Mouse (Mus musculus) limb, embryonic 14.5 days (tissue): ENCODE data around the gene Gm4881. TPM values are rescaled to one million over a fixed set of nuclear protein-coding genes. Genes with fewer than 3 reads are reported as not detected.
A peak's percentile ranks its signal among the peaks of the same experiment; 100 is the strongest.

Experiments
- ATAC-seq: fragments of 200-750 bp; cut with Nextera tagmentation; 2 replicates; pipeline ENCODE4 v1.8.0; 2017; ENCODE audit warnings: low read depth, moderate number of reproducible peaks, moderate TSS enrichment; ENCODE audit not compliant: low FRiP score
- DNase-seq: peaks from one replicate; pipeline ENCODE4 v3.0.0-alpha.2; 2015; ENCODE audit warnings: low spot score
- H3K27ac ChIP-seq: fragments of 300-500 bp; sonication (generic); replicated peaks from 2 replicates; pipeline ENCODE4 v1.5.1; 2014; ENCODE audit warnings: low read depth, mild to moderate bottlenecking, low read length, moderate library complexity, mixed read lengths
- H3K27me3 ChIP-seq: fragments of 300-500 bp; sonication (generic); 2 replicates; pipeline ENCODE4 v1.6.1; 2014; ENCODE audit warnings: low read length, mixed read lengths; ENCODE audit not compliant: control insufficient read depth, insufficient read depth
- H3K36me3 ChIP-seq: fragments of 300-500 bp; sonication (generic); 2 replicates; pipeline ENCODE4 v1.6.1; 2014; ENCODE audit warnings: mild to moderate bottlenecking, low read length, moderate library complexity, mixed read lengths; ENCODE audit not compliant: control insufficient read depth, insufficient read depth
- H3K4me1 ChIP-seq: fragments of 300-500 bp; sonication (generic); 2 replicates; pipeline ENCODE4 v1.6.1; 2014; ENCODE audit warnings: antibody characterized with exemption, low read length, mixed read lengths; ENCODE audit not compliant: control insufficient read depth, insufficient read depth
- H3K4me2 ChIP-seq: fragments of 300-500 bp; sonication (generic); replicated peaks from 2 replicates; pipeline ENCODE4 v1.6.1; 2014; ENCODE audit warnings: low read depth, mild to moderate bottlenecking, low read length, moderate library complexity; ENCODE audit not compliant: severe bottlenecking
- H3K4me3 ChIP-seq: fragments of 300-500 bp; sonication (generic); replicated peaks from 2 replicates; pipeline ENCODE4 v1.5.1; 2014; ENCODE audit warnings: low read length
- H3K9ac ChIP-seq: fragments of 300-500 bp; sonication (generic); 2 replicates; pipeline ENCODE4 v1.6.1; 2014; ENCODE audit warnings: mild to moderate bottlenecking, low read depth, low read length, moderate library complexity; ENCODE audit not compliant: severe bottlenecking
- H3K9me3 ChIP-seq: fragments of 300-500 bp; sonication (generic); 2 replicates; pipeline ENCODE4 v1.6.1; 2016; ENCODE audit warnings: low read length; ENCODE audit not compliant: control insufficient read depth
- POLR2A ChIP-seq: fragments of 200-500 bp; IDR thresholded peaks from 2 replicates; pipeline ENCODE4 v1.8.0; 2012; ENCODE audit warnings: inconsistent platforms, mild to moderate bottlenecking, moderate library complexity, borderline replicate concordance; ENCODE audit not compliant: insufficient read depth, insufficient read length; ENCODE audit errors: extremely low read depth
- WGBS: fragments of 180-500 bp; shearing (Covaris S2); extraction: QIAGEN DNeasy Blood & Tissue Kit; methylation state at CpG from one replicate; pipeline ENCODE4 v1.1.7; 2014; 5-methylcytosine and 5-hydroxymethylcytosine counted together
- polyA plus RNA-seq, 2 experiments: library from polyadenylated mRNA; depleted of rRNA in 1 of 2; stranded (reverse) in 1 of 2; unstranded in 1 of 2; fragments of >200 nt; fragmentation: Nextera tagmentation in 1 of 2; extraction: Ambion mirVana in 1 of 2; gene quantifications; 2 replicates each; pipeline versions ENCODE4 v1.2.1 to v1.2.3; 2012 to 2014

Gm4881 gene
- polyA plus RNA-seq, 2 experiments: 0.06 TPM; not detected in 1

- Histone ChIP-seq H3K9me3 (no peaks in the 10 kb centered on the region), H3K27me3 (no peaks in the 10 kb centered on the region), H3K27ac (no peak overlapping the region), H3K4me1 (peaks cover 5% of the 10 kb centered on the region), H3K36me3 (peaks cover 48% of the 10 kb centered on the region), H3K9ac (0 out of 2 replicates have a peak overlapping the region, but pooled peaks have one; percentile 7), H3K4me3 (no peak overlapping the region), H3K4me2 (no peak overlapping the region)
- WGBS: 63% methylated on average over 3 of the region's 3 CpGs
- no peak for TF ChIP-seq POLR2A
- ATAC-seq (no peak), DNase-seq (no peak)
These were observed 52.8 kb downstream of the Gm4881 start for GRCm38 (mm10) chr7:24891241-24892124.

GRCm38 (mm10) chr7:24890281-24891216 lies 53.7 kb downstream of the Gm4881 start:
- Histone ChIP-seq H3K4me3 (no peak overlapping the region), H3K9me3 (no peaks in the 10 kb centered on the region), H3K36me3 (peaks cover 57% of the 10 kb centered on the region), H3K9ac (0 out of 2 replicates have a peak overlapping the region, but pooled peaks have one; percentile 7), H3K27ac (no peak overlapping the region), H3K4me2 (no peak overlapping the region), H3K27me3 (no peaks in the 10 kb centered on the region), H3K4me1 (peaks cover 14% of the 10 kb centered on the region)
- no peak for TF ChIP-seq POLR2A
- peak; percentile 87 for DNase-seq
- ATAC-seq: peak; percentile 58
- 30% methylated on average over 10 of the region's 10 CpGs for WGBS

GRCm38 (mm10) chr7:24889431-24890220 lies 54.7 kb downstream of the Gm4881 start:
- Histone ChIP-seq H3K9ac (no peak overlapping the region), H3K27ac (no peak overlapping the region), H3K36me3 (peaks cover 59% of the 10 kb centered on the region), H3K4me1 (peaks cover 16% of the 10 kb centered on the region), H3K4me3 (no peak overlapping the region), H3K9me3 (no peaks in the 10 kb centered on the region), H3K4me2 (no peak overlapping the region), H3K27me3 (no peaks in the 10 kb centered on the region)
- WGBS: 78% methylated on average over 6 of the region's 6 CpGs
- DNase-seq (no peak), ATAC-seq (no peak)
- TF ChIP-seq POLR2A: no peak

- peak overlapping the region; percentile 100; the same call in 1 of the 2 replicates for H3K4me3 ChIP-seq
- 0 out of 2 replicates have a peak overlapping the region, but pooled peaks have one; percentile 100 for H3K9ac ChIP-seq
- H3K27me3 ChIP-seq: no peaks in the 10 kb centered on the region
- TF ChIP-seq POLR2A: no peak
- H3K4me2 ChIP-seq: 0 out of 2 replicates have a peak overlapping the region, but pooled peaks have one; percentile 65
- WGBS: 51% methylated on average over 4 of the region's 4 CpGs
- no peak overlapping the region for H3K27ac ChIP-seq
- peaks cover 59% of the 10 kb centered on the region for H3K36me3 ChIP-seq
- H3K4me1 ChIP-seq: peaks cover 16% of the 10 kb centered on the region
- DNase-seq (no peak), ATAC-seq (no peak)
- H3K9me3 ChIP-seq: no peaks in the 10 kb centered on the region
These were observed 57.2 kb downstream of the Gm4881 start for GRCm38 (mm10) chr7:24887096-24887495.

- Histone ChIP-seq H3K27ac (no peak overlapping the region; the same call in 1 of the 2 replicates), H3K27me3 (no peaks in the 10 kb centered on the region), H3K4me1 (peaks cover 16% of the 10 kb centered on the region), H3K9ac (peak overlapping the region; percentile 100), H3K4me2 (peak overlapping the region; percentile 65), H3K9me3 (no peaks in the 10 kb centered on the region), H3K36me3 (peaks cover 58% of the 10 kb centered on the region), H3K4me3 (peak overlapping the region; percentile 100)
- ATAC-seq: no peak
- DNase-seq: no peak
- TF ChIP-seq POLR2A: no peak
- WGBS: 73% methylated on average over 4 of the region's 4 CpGs
These were observed 58.0 kb downstream of the Gm4881 start for GRCm38 (mm10) chr7:24886308-24886633.
